ENCODE assay signal across 11 mouse cellular contexts in the genomic region with DNA sequence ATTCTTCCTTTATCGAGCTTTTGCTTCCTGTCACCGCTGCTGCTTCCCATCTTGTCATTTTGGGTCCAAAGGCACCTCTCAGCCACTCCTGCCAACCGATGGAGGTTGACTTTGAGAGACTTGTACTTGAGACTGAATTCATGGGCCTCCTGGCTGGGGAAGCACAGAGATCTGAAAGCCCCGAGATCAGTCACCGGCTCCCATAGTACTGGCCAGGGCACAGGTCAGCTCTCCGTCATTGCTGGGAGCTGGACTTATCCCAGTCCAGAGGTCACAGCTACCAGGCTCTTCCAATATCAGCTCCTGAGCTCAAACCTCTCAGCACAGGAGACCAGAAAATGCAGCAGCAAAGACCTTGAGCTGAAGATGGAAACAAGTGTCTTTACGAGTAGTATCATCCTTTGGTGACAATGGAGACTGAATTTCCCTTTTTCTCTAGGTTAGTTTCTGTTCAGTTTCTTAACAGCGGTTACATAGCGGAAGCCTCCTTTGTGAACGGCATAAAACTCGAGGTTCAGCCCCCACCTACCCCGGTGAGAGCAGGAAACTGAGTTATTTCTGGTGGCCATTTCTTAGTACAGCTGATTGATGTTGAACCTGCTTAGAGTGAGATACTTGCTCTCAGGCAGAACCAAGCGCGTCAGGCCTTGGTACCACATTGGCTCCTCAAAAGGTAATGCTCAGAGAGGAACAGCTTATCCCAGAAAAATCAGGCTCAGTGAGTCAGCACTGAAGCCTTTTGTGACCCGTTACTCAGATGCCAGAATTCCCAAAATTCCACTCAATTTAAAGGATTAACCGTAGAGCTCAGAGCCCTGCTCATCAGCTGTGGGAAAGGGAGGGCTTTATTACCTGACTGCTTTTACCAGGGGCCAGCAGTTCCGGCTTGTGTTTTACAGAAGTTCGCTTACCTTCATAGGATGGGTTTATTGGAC. TPM values are rescaled to one million over a fixed set of nuclear protein-coding genes. Genes with fewer than 3 reads are reported as not detected.
DNase-seq lines count a peak whose midpoint lies in the region; ATAC-seq and TF ChIP-seq lines count a peak whose summit lies in the region.
"Had no signal": no experiment of that assay in that cellular context is flagged by ENCODE, and none has a peak within 500 bp of the region (broad histone marks: within the 10 kb centered on the region; RNA-seq: fewer than 3 reads in every experiment).

No protein-coding gene starts in this region.

- peaks cover 98% of the 10 kb centered on the region for H3K4me1 ChIP-seq in heart, embryonic 10.5 days
- H3K4me1 ChIP-seq in brown adipose tissue, adult 24 weeks (ENCODE audit: control insufficient read depth, insufficient read depth, insufficient read length, low read length): peaks cover 51% of the 10 kb centered on the region
- peaks cover 53% of the 10 kb centered on the region for H3K4me1 ChIP-seq in liver, embryonic 16.5 days (ENCODE audit: control insufficient read depth, low read depth, low read length)
- peaks cover 57% of the 10 kb centered on the region for H3K4me1 ChIP-seq in thymus, adult 2 months (replicated peaks; ENCODE audit: control insufficient read depth, insufficient read depth, low read length)
- peaks cover 25% of the 10 kb centered on the region for H3K4me1 ChIP-seq in hindbrain, embryonic 16.5 days (ENCODE audit: control insufficient read depth, insufficient read depth, low read depth, low read length)

- no peak for DNase-seq in heart, embryonic 10.5 days (ENCODE audit: low spot score)
- DNase-seq in heart, postnatal 36 days: no peak
- DNase-seq in thymus, adult 2 months: peak; percentile 74
- DNase-seq in retina, postnatal 1 day: no peak
- DNase-seq in gastrocnemius, postnatal 36 days: no peak
- DNase-seq: right cerebral cortex, adult 18-20 months had no signal

- no peaks in the 10 kb centered on the region for H3K36me3 ChIP-seq in heart, embryonic 10.5 days
- H3K36me3 ChIP-seq in liver, embryonic 16.5 days (ENCODE audit: control insufficient read depth, insufficient read depth): no peaks in the 10 kb centered on the region
- no peaks in the 10 kb centered on the region for H3K36me3 ChIP-seq in thymus, adult 2 months (ENCODE audit: control insufficient read depth, insufficient read depth, low read length)
- H3K36me3 ChIP-seq in hindbrain, embryonic 16.5 days (ENCODE audit: control insufficient read depth, insufficient read depth, low read length): no peaks in the 10 kb centered on the region
- H3K36me3 ChIP-seq: limb, embryonic 13.5 days had no signal

- WGBS in heart, embryonic 10.5 days: 54% methylated on average over 18 of the region's 18 CpGs
- 22% methylated on average over 18 of the region's 18 CpGs for WGBS in liver, embryonic 16.5 days (ENCODE audit: insufficient replicate concordance)
- 7% methylated on average over 18 of the region's 18 CpGs for WGBS in thymus, adult 2 months
- 77% methylated on average over 18 of the region's 18 CpGs for WGBS in hindbrain, embryonic 16.5 days

- intact Hi-C loops in heart, postnatal 36 days (cut with DNase I): no loop called here
- intact Hi-C loops in gastrocnemius, postnatal 36 days (cut with DNase I): no loop called here

- no peaks in the 10 kb centered on the region for H3K9me3 ChIP-seq in heart, embryonic 10.5 days
- no peaks in the 10 kb centered on the region for H3K9me3 ChIP-seq in liver, embryonic 16.5 days (replicated peaks; ENCODE audit: control insufficient read depth, low read length)
- H3K9me3 ChIP-seq in hindbrain, embryonic 16.5 days (ENCODE audit: control insufficient read depth, low read length): no peaks in the 10 kb centered on the region
- H3K9me3 ChIP-seq: limb, embryonic 13.5 days had no signal

- no peak for TF ChIP-seq CTCF in thymus, adult 2 months (IDR thresholded peaks at IDR 0.05; ENCODE audit: borderline replicate concordance, control insufficient read depth, extremely low read depth, insufficient read depth, low read length, poor library complexity)

- H3K4me2 ChIP-seq in liver, embryonic 16.5 days (ENCODE audit: low read depth, low read length): peak overlapping the region; percentile 59
- H3K4me2 ChIP-seq in hindbrain, embryonic 16.5 days (ENCODE audit: low read length): no peak overlapping the region
- H3K4me2 ChIP-seq: limb, embryonic 13.5 days had no signal

- H3K27me3 ChIP-seq in heart, embryonic 10.5 days (ENCODE audit: insufficient read depth, poor library complexity, severe bottlenecking): no peaks in the 10 kb centered on the region
- H3K27me3 ChIP-seq in liver, embryonic 16.5 days (ENCODE audit: control insufficient read depth, insufficient read depth, low read depth, low read length): peaks cover 6% of the 10 kb centered on the region; the same call in 1 of the 2 replicates
- H3K27me3 ChIP-seq in thymus, adult 2 months (ENCODE audit: control insufficient read depth, insufficient read depth, low read length): no peaks in the 10 kb centered on the region
- no peaks in the 10 kb centered on the region for H3K27me3 ChIP-seq in hindbrain, embryonic 16.5 days (replicated peaks; ENCODE audit: control insufficient read depth, insufficient read depth, low read length)
- H3K27me3 ChIP-seq: limb, embryonic 13.5 days had no signal

- peak overlapping the region; percentile 20; the same call in 1 of the 2 replicates for H3K9ac ChIP-seq in liver, embryonic 16.5 days (ENCODE audit: low read depth, low read length)
- H3K9ac ChIP-seq in hindbrain, embryonic 16.5 days (ENCODE audit: low read depth, low read length): no peak overlapping the region
- H3K9ac ChIP-seq: limb, embryonic 13.5 days had no signal

- peak overlapping the region; percentile 71; the same call in 1 of the 2 replicates for H3K4me3 ChIP-seq in heart, embryonic 10.5 days
- H3K4me3 ChIP-seq in brown adipose tissue, adult 24 weeks (ENCODE audit: insufficient read depth, low read depth, low read length): peak overlapping the region; percentile 0; the same call in 1 of the 2 replicates
- H3K4me3 ChIP-seq in liver, embryonic 16.5 days (ENCODE audit: low read depth, low read length): peak overlapping the region; percentile 39
- peak overlapping the region; percentile 52 for H3K4me3 ChIP-seq in thymus, adult 2 months (ENCODE audit: control insufficient read depth, insufficient read depth, low read length)
- no peak overlapping the region for H3K4me3 ChIP-seq in hindbrain, embryonic 16.5 days (ENCODE audit: low read length)
- H3K4me3 ChIP-seq: limb, embryonic 13.5 days had no signal

- TF ChIP-seq POLR2A in thymus, adult 2 months (IDR thresholded peaks at IDR 0.05; ENCODE audit: control insufficient read depth, extremely low read depth, insufficient read depth, low read length, poor library complexity): no peak

- peak overlapping the region; percentile 87 for H3K27ac ChIP-seq in heart, embryonic 10.5 days
- peak overlapping the region; percentile 76 for H3K27ac ChIP-seq in brown adipose tissue, adult 24 weeks (replicated peaks; ENCODE audit: low read depth, low read length)
- peak overlapping the region; percentile 89 for H3K27ac ChIP-seq in liver, embryonic 16.5 days (ENCODE audit: low read length)
- H3K27ac ChIP-seq in thymus, adult 2 months (ENCODE audit: control insufficient read depth, insufficient read depth, low read length): peak overlapping the region; percentile 100
- H3K27ac ChIP-seq in hindbrain, embryonic 16.5 days (ENCODE audit: low read depth, low read length): no peak overlapping the region
- H3K27ac ChIP-seq: hindbrain, postnatal 0 days; limb, embryonic 13.5 days had no signal

- peak; percentile 35; the same call in 1 of the 2 replicates for ATAC-seq in liver, embryonic 16.5 days (ENCODE audit: low read depth)
- no peak for ATAC-seq in hindbrain, embryonic 16.5 days
- ATAC-seq: hindbrain, postnatal 0 days had no signal

RNA-seq across cellular contexts. Expression of a gene that starts 59.0 kb away (rescaled TPM):
- 91.6 and 129 TPM in 2 replicates for polyA plus RNA-seq in heart, embryonic 10.5 days (2016; fragmentation: Nextera tagmentation; extraction: Ambion mirVana)
- 10 to 100 TPM; 69.1 to 80.9 TPM for total RNA-seq in heart, postnatal 36 days (2021)
- 11.7 and 13.8 TPM in 2 replicates for polyA plus RNA-seq in brown adipose tissue, adult 24 weeks (2012; ENCODE audit: insufficient read depth, insufficient read length, missing spikeins)
- polyA plus RNA-seq in liver, embryonic 16.5 days (2015; fragmentation: Nextera tagmentation; extraction: Ambion mirVana): 16.1 and 20.5 TPM in 2 replicates
- polyA plus RNA-seq in thymus, adult 2 months (2012; rRNA removed): 24.1 and 31.8 TPM in 2 replicates
- polyA plus RNA-seq in hindbrain, embryonic 16.5 days (2015; fragmentation: Nextera tagmentation; extraction: Ambion mirVana): 40.9 and 43.3 TPM in 2 replicates
- 100 to 1,000 TPM; 159 to 165 TPM for total RNA-seq in gastrocnemius, postnatal 36 days (2021)
